ENCODE assay signal across 15 mouse cellular contexts in genomic region chr5:111113183-111113582, GRCm38 (mm10).
DNase-seq lines count a peak whose midpoint lies in the region; ATAC-seq and TF ChIP-seq lines count a peak whose summit lies in the region.
"Had no signal": no experiment of that assay in that cellular context is flagged by ENCODE, and none has a peak within 500 bp of the region (broad histone marks: within the 10 kb centered on the region; RNA-seq: fewer than 3 reads in every experiment).

No protein-coding gene starts in this region.

- H3K27me3 ChIP-seq in kidney, postnatal 0 days (ENCODE audit: insufficient read depth, low read length), result no peaks in the 10 kb centered on the region
- no peaks in the 10 kb centered on the region for H3K27me3 ChIP-seq in limb, embryonic 14.5 days (ENCODE audit: control insufficient read depth, insufficient read depth, low read length)
- H3K27me3 ChIP-seq: embryonic facial prominence, embryonic 13.5 days had no signal

- ATAC-seq in kidney, postnatal 0 days (replicated peaks; ENCODE audit: low FRiP score, low read depth), result no peak
- 0 out of 2 replicates have a peak, but pooled peaks have one; percentile 34 for ATAC-seq in limb, embryonic 14.5 days (ENCODE audit: low FRiP score, low read depth)
- ATAC-seq: inflammation-experienced regulatory T-cells, adult 6 months had no signal

- intact Hi-C loops in left cerebral cortex, postnatal 25 days (cut with DNase I), result no loop called here

- no peaks in the 10 kb centered on the region for H3K9me3 ChIP-seq in kidney, postnatal 0 days (replicated peaks; ENCODE audit: low read length)
- H3K9me3 ChIP-seq in limb, embryonic 14.5 days (ENCODE audit: control insufficient read depth, low read length), result no peaks in the 10 kb centered on the region
- H3K9me3 ChIP-seq: embryonic facial prominence, embryonic 13.5 days had no signal

- no peak for TF ChIP-seq POLR2A in limb, embryonic 14.5 days (IDR thresholded peaks at IDR 0.05; ENCODE audit: borderline replicate concordance, extremely low read depth, insufficient read depth, insufficient read length)

- peaks cover 27% of the 10 kb centered on the region; the same call in 1 of the 2 replicates for H3K4me1 ChIP-seq in kidney, postnatal 0 days (replicated peaks; ENCODE audit: insufficient read depth, low read length)
- H3K4me1 ChIP-seq in limb, embryonic 14.5 days (ENCODE audit: control insufficient read depth, insufficient read depth, low read length), result peaks cover 35% of the 10 kb centered on the region

- no peaks in the 10 kb centered on the region for H3K36me3 ChIP-seq in kidney, postnatal 0 days (ENCODE audit: insufficient read depth, low read length)
- H3K36me3 ChIP-seq in limb, embryonic 14.5 days (ENCODE audit: control insufficient read depth, insufficient read depth, low read length), result peaks cover under 1% of the 10 kb centered on the region; the same call in 1 of the 2 replicates

- H3K4me2 ChIP-seq in kidney, postnatal 0 days (ENCODE audit: low read length), result no peak overlapping the region
- no peak overlapping the region for H3K4me2 ChIP-seq in limb, embryonic 14.5 days (replicated peaks; ENCODE audit: low read depth, low read length, severe bottlenecking)
- H3K4me2 ChIP-seq: embryonic facial prominence, embryonic 13.5 days; heart, embryonic 11.5 days; lung, embryonic 14.5 days had no signal

- no peak overlapping the region for H3K9ac ChIP-seq in kidney, postnatal 0 days (ENCODE audit: low read depth, low read length)
- H3K9ac ChIP-seq in limb, embryonic 14.5 days (ENCODE audit: low read depth, low read length, severe bottlenecking), result no peak overlapping the region
- H3K9ac ChIP-seq: embryonic facial prominence, embryonic 13.5 days; lung, embryonic 14.5 days had no signal

- DNase-seq in kidney, postnatal 0 days (ENCODE audit: low spot score), result no peak
- no peak for DNase-seq in kidney, adult 18-20 months
- DNase-seq in adrenal gland, postnatal 14 days, result peak; percentile 53
- peak; percentile 43 for DNase-seq in forelimb bud, embryonic 11.5 days (ENCODE audit: low read depth, low spot score)
- DNase-seq in limb, embryonic 14.5 days (ENCODE audit: low spot score), result peak; percentile 51
- no peak for DNase-seq in left cerebral cortex, postnatal 25 days (ENCODE audit: low spot score in 2 of 2)
- no peak for DNase-seq in frontal cortex, postnatal 36 days (ENCODE audit: low spot score in 2 of 2)
- DNase-seq: cerebellum, postnatal 36 days; heart, postnatal 4 days; left cerebral cortex, postnatal 4 days; lung, embryonic 14.5 days; right cerebral cortex, adult 18-20 months had no signal

- TF ChIP-seq CTCF in kidney, postnatal 0 days (IDR thresholded peaks at IDR 0.05; ENCODE audit: low read depth), result no peak

- H3K4me3 ChIP-seq in kidney, postnatal 0 days (replicated peaks; ENCODE audit: low read depth, low read length), result no peak overlapping the region
- no peak overlapping the region for H3K4me3 ChIP-seq in limb, embryonic 14.5 days (replicated peaks; ENCODE audit: low read length)
- H3K4me3 ChIP-seq: embryonic facial prominence, embryonic 13.5 days had no signal

- H3K27ac ChIP-seq in kidney, postnatal 0 days, result peak overlapping the region; percentile 75
- H3K27ac ChIP-seq in limb, embryonic 14.5 days (replicated peaks; ENCODE audit: low read depth, low read length), result no peak overlapping the region
- H3K27ac ChIP-seq: embryonic facial prominence, embryonic 13.5 days had no signal

- 44% methylated on average over 7 of the region's 7 CpGs for WGBS in kidney, postnatal 0 days
- whole genome bisulfite sequencing in limb, embryonic 14.5 days, result 11% methylated on average over 7 of the region's 7 CpGs

Comparison
In these comparisons a context has a peak if more than half of its experiments do, and no peak if none do; other contexts are left out.
1. DNase-seq: peak in adrenal gland, postnatal 14 days (single experiment), forelimb bud, embryonic 11.5 days (single experiment) and limb, embryonic 14.5 days (single experiment); none in kidney, postnatal 0 days (single experiment), kidney, adult 18-20 months (single experiment), left cerebral cortex, postnatal 25 days (0 of 2) and frontal cortex, postnatal 36 days (0 of 2).